Mouse (Mus musculus) hindbrain, embryonic 13.5 days (tissue): ENCODE data around the gene Th. TPM values are rescaled to one million over a fixed set of nuclear protein-coding genes. Genes with fewer than 3 reads are reported as not detected.

Source experiments
- ATAC-seq: fragments of 200-750 bp; cut with Nextera tagmentation; 2 replicates; pipeline ENCODE4 v1.8.0; 2017; ENCODE audit warnings: moderate TSS enrichment; ENCODE audit not compliant: low FRiP score
- H3K27ac ChIP-seq: fragments of 300-500 bp; sonication (generic); 2 replicates; pipeline ENCODE4 v1.5.1; 2015; ENCODE audit warnings: inconsistent platforms, mild to moderate bottlenecking, moderate library complexity
- H3K27me3 ChIP-seq: fragments of 300-500 bp; sonication (generic); 2 replicates; pipeline ENCODE4 v1.6.1; 2015; ENCODE audit warnings: mild to moderate bottlenecking, inconsistent platforms
- H3K36me3 ChIP-seq: fragments of 300-500 bp; sonication (generic); 2 replicates; pipeline ENCODE4 v1.6.1; 2015; ENCODE audit warnings: mild to moderate bottlenecking, inconsistent platforms
- H3K4me1 ChIP-seq: fragments of 300-500 bp; sonication (generic); replicated peaks from 2 replicates; pipeline ENCODE4 v1.6.1; 2015; ENCODE audit warnings: inconsistent platforms
- H3K4me2 ChIP-seq: fragments of 300-500 bp; sonication (generic); 2 replicates; pipeline ENCODE4 v1.6.1; 2015; ENCODE audit warnings: inconsistent platforms, mild to moderate bottlenecking, moderate library complexity
- H3K4me3 ChIP-seq: fragments of 300-500 bp; sonication (generic); 2 replicates; pipeline ENCODE4 v1.5.1; 2015; ENCODE audit warnings: mild to moderate bottlenecking, inconsistent platforms
- H3K9ac ChIP-seq: fragments of 300-500 bp; sonication (generic); 2 replicates; pipeline ENCODE4 v1.6.1; 2015; ENCODE audit warnings: mild to moderate bottlenecking, inconsistent platforms
- H3K9me3 ChIP-seq: fragments of 300-500 bp; sonication (generic); 2 replicates; pipeline ENCODE4 v1.6.1; 2016; ENCODE audit warnings: inconsistent platforms
- WGBS: fragments of 180-500 bp; shearing (Covaris S2); methylation state at CpG from one replicate; pipeline ENCODE4 v1.1.7; 2015; 5-methylcytosine and 5-hydroxymethylcytosine counted together
- polyA plus RNA-seq: library from polyadenylated mRNA; unstranded; fragments of >200 nt; fragmentation: Nextera tagmentation; extraction: Ambion mirVana; gene quantifications from 2 replicates; pipeline ENCODE4 v1.2.1, GENCODE M21; 2015

Th gene
- polyA plus RNA-seq, 1 experiment from 2014 or later = 17.8 TPM

DNA sequence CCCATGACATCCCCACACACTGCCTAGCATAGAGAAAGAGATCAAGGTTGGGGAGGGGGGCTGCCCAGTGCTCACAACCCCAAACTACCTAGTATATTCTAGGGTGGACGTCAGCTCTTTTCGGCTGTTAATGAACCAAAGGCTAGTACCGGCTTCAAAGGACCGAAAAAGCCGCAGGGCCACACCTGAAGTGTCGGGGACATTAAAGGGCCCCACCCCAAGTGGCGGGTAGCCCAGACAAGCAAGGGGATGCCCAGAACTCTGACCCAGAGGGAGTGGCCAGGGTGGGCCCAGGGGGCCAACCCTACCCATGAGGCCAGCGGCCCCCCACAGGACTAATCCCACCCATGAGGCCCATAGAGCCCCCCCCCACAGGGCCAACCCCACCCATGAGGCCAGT is 3.6 kb downstream of the Th start:
- Histone ChIP-seq H3K4me1 (no peaks in the 10 kb centered on the region), H3K9me3 (no peaks in the 10 kb centered on the region), H3K36me3 (no peaks in the 10 kb centered on the region), H3K27ac (no peak overlapping the region), H3K4me3 (no peak overlapping the region), H3K4me2 (no peak overlapping the region), H3K9ac (no peak overlapping the region), H3K27me3 (no peaks in the 10 kb centered on the region)
- WGBS = 87% methylated on average over 8 of the region's 8 CpGs
- no peak for ATAC-seq

DNA sequence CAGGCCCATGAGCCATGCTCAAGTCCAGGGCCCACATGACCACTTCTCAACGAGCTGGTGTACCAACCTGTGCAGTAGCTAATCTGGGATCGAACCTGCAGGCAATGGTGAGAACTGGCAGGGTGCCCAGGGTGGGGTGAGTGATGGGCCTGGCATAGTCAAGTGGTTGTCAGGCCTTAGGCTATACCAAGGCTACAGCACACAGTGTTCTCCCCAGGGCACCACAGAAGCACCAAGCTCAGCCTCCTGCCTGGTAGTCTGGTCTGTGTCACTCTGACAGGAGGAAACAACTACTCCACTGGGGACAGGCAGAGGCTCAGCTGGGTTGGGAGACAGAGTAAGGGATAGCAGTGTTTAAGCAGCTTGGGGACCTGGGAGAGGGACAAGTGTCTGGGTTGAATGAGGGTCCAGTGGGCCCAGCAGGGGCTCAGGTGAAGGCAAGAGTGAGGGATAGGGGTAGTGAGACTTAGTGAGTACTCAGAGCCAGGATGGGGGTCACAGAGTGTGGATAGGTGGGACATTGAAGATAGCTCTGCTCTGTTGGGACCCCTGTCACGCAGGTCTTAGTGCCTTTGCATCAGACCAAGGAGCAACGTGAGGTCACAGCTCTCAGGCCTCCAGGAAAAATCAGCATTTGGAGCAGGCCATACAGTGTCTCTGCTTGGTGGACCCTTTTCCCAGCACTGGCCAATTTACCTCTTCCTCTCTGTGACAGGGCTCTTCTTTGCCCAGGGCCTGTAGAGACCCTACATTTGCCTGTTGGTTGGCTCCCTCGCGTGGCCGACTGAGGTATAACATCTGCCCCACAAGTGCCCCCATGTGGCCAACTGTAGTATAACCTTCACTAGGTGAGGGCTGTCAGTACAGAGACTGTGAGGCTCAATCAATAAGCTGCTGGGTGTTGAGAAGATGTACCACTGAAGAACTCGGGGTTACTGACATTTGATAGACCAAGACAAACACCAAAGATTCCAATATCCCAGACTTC is 12.0 kb downstream of the Th start:
- Histone ChIP-seq H3K36me3 (no peaks in the 10 kb centered on the region), H3K27me3 (no peaks in the 10 kb centered on the region), H3K9ac (no peak overlapping the region; the same call in 1 of the 2 replicates), H3K4me3 (no peak overlapping the region), H3K9me3 (no peaks in the 10 kb centered on the region), H3K4me1 (peaks cover 25% of the 10 kb centered on the region), H3K27ac (no peak overlapping the region), H3K4me2 (no peak overlapping the region)
- WGBS = 34% methylated on average over 8 of the region's 8 CpGs
- ATAC-seq = peak; percentile 80

DNA sequence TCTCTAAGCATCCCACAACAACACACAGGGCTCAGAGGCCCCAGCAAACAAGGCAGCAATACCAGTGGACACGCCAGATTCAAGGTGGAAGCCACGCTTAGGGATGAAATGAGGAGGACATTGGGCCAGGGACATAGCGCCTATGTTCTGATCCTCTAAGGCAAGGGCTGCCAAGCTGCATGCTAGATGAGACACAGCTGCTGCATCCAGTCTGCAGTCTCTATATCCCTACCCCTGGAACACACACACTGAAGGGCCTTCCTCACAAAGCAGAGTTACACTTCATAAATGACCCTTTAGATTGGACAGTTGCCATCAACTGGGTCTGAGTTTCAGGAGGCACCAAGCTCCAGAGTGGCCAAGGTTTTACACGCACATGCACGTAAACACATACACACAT is 13.3 kb downstream of the Th start:
- Histone ChIP-seq H3K36me3 (no peaks in the 10 kb centered on the region), H3K4me1 (peaks cover 25% of the 10 kb centered on the region), H3K4me3 (no peak overlapping the region), H3K9ac (no peak overlapping the region), H3K9me3 (no peaks in the 10 kb centered on the region), H3K4me2 (no peak overlapping the region), H3K27ac (no peak overlapping the region), H3K27me3 (no peaks in the 10 kb centered on the region)
- 94% methylated on average over 5 of the region's 5 CpGs for WGBS
- no peak for ATAC-seq

DNA sequence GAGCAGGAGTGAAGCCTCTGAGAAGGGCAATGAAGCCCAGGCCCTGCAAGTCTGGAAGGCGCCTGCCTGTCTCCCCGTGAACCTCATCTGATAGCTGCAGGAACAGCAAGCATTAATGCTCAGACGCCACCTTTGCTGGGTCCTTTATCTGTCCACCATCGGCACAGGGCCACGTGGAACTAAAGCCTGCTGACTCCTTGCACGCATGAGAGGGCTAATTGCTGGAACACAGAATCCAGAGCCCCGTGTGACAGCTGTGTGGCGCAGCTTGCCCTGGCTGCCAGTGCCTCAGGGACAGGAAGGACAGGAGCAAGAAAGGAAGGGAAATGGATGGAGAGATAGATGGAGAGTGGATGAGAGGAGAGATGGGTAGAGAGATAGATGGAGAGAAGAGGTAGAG is 14.8 kb downstream of the Th start:
- H3K9ac ChIP-seq = peak overlapping the region; percentile 53
- H3K36me3 ChIP-seq = no peaks in the 10 kb centered on the region
- no peak overlapping the region for H3K4me2 ChIP-seq
- H3K9me3 ChIP-seq = no peaks in the 10 kb centered on the region
- peaks cover 25% of the 10 kb centered on the region for H3K4me1 ChIP-seq
- ATAC-seq = 0 out of 2 replicates have a peak, but pooled peaks have one; percentile 40
- peak overlapping the region; percentile 81 for H3K27ac ChIP-seq
- H3K27me3 ChIP-seq = no peaks in the 10 kb centered on the region
- H3K4me3 ChIP-seq = no peak overlapping the region
- 42% methylated on average over 8 of the region's 8 CpGs for WGBS

DNA sequence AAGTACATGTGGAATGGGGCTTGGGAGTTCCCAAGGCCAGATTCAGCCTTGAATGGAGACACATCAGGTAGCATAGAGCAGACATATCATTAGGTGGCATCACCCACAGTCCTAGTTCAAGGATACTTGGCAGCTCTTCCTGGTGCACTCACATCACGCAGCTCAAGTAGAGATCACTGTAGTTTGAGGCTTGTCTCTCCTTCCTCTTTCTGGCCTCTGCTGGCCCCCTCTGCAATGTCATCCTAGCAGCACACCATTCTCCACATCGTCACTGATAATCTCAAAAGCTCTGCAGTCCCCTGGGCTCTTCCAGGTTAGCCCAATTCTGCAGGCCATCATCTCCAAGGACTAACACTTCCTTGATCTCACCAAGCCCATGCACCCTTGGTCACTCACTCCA is 19.2 kb downstream of the Th start:
- 84% methylated on average over 2 of the region's 2 CpGs for WGBS

DNA sequence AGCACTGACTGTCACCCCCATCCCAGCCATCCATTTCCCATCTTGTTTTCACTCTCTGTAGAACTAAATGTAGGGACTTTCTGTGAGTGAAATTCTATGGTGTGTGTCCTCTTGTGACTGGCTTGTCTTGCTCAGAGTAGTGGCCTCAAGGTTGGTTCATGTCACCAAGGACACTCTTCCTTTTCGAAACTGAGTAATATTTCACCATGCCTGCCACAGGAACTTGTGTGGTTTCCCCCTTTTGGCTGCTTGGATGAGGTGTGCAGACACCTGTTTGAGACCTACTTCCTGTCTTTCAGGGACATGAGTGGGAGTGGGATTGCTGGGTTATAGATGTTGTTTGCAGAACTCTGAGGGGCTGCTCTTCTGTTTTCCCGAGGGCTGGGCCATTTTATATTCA is 20.8 kb downstream of the Th start:
- Histone ChIP-seq H3K9ac (no peak overlapping the region), H3K36me3 (no peaks in the 10 kb centered on the region), H3K4me1 (peaks cover 10% of the 10 kb centered on the region), H3K27me3 (no peaks in the 10 kb centered on the region), H3K4me2 (no peak overlapping the region), H3K4me3 (no peak overlapping the region), H3K9me3 (no peaks in the 10 kb centered on the region), H3K27ac (no peak overlapping the region)
- ATAC-seq = no peak
- WGBS = 80% methylated on average over 2 of the region's 2 CpGs

More for the DNA sequence above, 19.2 kb downstream of the Th start:
- Histone ChIP-seq H3K9me3 (no peaks in the 10 kb centered on the region), H3K27me3 (no peaks in the 10 kb centered on the region), H3K4me1 (peaks cover 11% of the 10 kb centered on the region), H3K4me3 (no peak overlapping the region), H3K36me3 (no peaks in the 10 kb centered on the region), H3K9ac (no peak overlapping the region), H3K27ac (no peak overlapping the region), H3K4me2 (no peak overlapping the region)
- no peak for ATAC-seq

DNA sequence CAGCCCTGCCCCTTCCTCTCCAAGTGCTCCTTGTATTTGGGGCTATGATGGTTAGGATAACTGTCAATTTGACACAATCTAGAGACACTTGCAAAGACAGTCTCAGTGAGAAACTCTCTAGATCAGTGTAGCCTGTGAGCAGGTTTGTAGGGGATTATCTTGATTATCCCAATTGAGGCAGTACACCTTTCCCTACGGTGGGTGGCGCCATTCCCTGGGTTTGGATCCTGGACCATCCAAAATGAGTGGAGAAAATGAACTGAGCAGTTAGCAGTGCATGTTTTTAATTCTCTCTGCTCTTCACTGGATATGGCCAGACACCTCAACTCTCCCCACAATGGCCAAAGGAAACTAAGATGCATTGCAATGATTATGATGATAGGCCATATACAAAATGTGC is 21.3 kb downstream of the Th start:
- Histone ChIP-seq H3K4me3 (no peak overlapping the region), H3K36me3 (no peaks in the 10 kb centered on the region), H3K9me3 (no peaks in the 10 kb centered on the region), H3K4me1 (peaks cover 14% of the 10 kb centered on the region), H3K4me2 (no peak overlapping the region), H3K27me3 (no peaks in the 10 kb centered on the region), H3K27ac (no peak overlapping the region), H3K9ac (no peak overlapping the region)
- no peak for ATAC-seq
- 39% methylated on average over 2 of the region's 2 CpGs for WGBS

DNA sequence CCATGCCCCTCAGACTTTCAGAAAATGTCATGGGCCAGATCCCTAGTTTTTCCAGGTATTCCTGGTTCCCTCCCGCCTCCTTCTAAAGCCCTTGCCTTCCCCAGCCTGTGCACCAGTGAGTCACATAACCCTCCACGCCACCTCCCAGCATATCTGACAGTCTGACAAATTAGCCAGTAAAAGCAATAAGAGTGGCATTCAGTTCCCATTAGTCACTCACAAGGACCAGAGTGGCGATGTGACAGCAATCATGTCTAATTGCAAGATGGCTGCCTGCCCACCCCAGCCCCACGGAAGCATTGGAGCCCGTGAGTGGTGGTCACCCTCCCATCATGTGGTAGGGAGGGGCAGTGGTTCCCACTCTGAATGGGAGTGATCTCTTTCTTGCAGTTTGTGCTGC is 25.3 kb downstream of the Th start:
- 0 out of 2 replicates have a peak, but pooled peaks cover 8% of the 10 kb centered on the region for H3K27me3 ChIP-seq
- no peaks in the 10 kb centered on the region for H3K36me3 ChIP-seq
- H3K4me3 ChIP-seq = no peak overlapping the region
- H3K9me3 ChIP-seq = no peaks in the 10 kb centered on the region
- peak overlapping the region; percentile 83 for H3K27ac ChIP-seq
- H3K9ac ChIP-seq = no peak overlapping the region
- 47% methylated on average over 5 of the region's 5 CpGs for WGBS
- 0 out of 2 replicates have a peak, but pooled peaks have one; percentile 6 for ATAC-seq
- peaks cover 55% of the 10 kb centered on the region for H3K4me1 ChIP-seq
- H3K4me2 ChIP-seq = no peak overlapping the region

DNA sequence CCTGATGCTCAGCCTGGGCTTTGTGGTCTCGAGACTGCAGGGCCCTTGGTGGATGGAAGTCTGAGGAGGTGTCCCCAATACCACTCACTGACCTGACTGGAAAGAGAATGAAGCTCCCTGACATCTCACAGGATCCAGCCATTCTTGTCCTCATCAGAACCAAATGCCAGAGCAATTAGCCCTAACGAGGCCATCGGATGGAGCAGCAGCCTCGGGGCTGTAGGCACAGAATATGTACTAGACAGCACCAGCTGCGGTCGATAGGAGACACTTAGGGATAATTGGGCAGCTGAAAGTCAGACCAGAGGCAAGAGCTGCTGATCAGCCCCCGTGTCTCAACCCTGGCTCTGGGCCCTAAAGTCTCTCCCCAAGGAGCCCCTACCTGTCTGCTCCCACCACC is 26.6 kb downstream of the Th start:
- Histone ChIP-seq H3K27me3 (0 out of 2 replicates have a peak, but pooled peaks cover 8% of the 10 kb centered on the region), H3K4me3 (no peak overlapping the region), H3K4me1 (peaks cover 67% of the 10 kb centered on the region), H3K4me2 (no peak overlapping the region), H3K9ac (no peak overlapping the region), H3K27ac (peak overlapping the region; percentile 83), H3K9me3 (no peaks in the 10 kb centered on the region), H3K36me3 (no peaks in the 10 kb centered on the region)
- ATAC-seq = no peak
- 37% methylated on average over 7 of the region's 7 CpGs for WGBS

DNA sequence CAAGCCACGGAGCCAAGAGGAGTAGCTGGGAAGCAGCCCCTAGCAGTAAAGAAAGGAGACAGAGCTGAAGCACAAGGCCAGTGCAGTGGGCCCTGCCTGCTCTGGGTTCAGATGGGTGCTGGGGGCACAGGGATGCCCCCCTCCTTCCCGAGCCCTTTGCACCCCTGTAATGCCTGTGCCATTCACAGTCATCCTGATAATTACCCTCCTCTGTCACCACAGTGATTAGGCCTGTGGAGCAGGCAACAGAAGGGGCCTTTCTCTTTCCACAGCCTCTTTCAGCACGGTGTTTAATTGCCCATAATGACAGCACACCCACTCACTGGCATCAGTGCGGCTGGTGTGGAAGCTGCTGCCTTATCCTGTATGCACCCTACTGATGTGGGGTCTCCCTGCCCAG is 28.0 kb downstream of the Th start:
- Histone ChIP-seq H3K4me1 (peaks cover 74% of the 10 kb centered on the region), H3K36me3 (no peaks in the 10 kb centered on the region), H3K27me3 (0 out of 2 replicates have a peak, but pooled peaks cover 10% of the 10 kb centered on the region), H3K4me3 (no peak overlapping the region), H3K27ac (peak overlapping the region; percentile 83), H3K9me3 (no peaks in the 10 kb centered on the region), H3K4me2 (no peak overlapping the region), H3K9ac (peak overlapping the region; percentile 31; the same call in 1 of the 2 replicates)
- WGBS = 17% methylated on average over 4 of the region's 4 CpGs
- ATAC-seq = peak; percentile 73

DNA sequence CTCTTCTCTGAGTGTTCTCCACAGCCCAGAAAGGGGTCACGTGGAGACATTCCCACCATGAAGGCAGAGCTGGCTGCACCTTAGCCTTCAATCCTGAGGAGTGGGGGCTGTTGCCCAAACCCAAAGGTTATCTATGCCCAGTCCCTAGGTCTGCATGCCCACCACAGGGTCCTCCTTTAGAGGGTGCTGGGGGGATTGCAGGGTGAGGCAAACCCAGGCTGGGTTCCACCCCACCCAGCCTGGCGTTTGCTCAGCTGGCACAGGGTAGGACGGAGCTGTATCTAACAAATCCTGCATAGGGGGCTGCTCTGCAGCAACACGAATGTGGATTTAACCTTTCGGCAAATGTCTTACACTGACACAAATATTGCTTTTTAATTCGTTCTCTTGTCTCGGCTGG is 29.2 kb downstream of the Th start:
- Histone ChIP-seq H3K9me3 (no peaks in the 10 kb centered on the region), H3K4me1 (peaks cover 74% of the 10 kb centered on the region)

DNA sequence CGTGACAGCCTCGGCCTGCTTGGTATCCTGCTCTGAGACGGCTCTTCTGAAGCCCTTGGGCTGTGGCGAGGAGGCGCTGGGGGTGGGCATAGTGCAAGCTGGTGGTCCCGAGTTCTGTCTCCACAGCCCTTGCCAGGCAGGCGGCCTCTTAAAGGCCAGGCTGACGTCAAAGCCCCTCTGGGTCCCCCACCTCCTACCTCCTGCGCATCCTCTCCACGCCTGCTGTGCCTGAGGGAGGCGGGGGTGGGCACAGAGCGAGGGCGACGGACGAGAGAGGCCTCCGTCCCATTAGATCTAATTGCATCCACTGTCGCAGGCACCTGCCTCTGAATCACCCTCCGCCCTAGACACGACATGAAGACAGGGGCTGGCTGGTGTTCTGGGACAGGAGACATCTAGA is 31.1 kb downstream of the Th start:
- no peak overlapping the region for H3K4me3 ChIP-seq
- peak overlapping the region; percentile 10; the same call in 1 of the 2 replicates for H3K4me2 ChIP-seq
- no peak for ATAC-seq
- 42% methylated on average over 19 of the region's 19 CpGs for WGBS
- no peaks in the 10 kb centered on the region for H3K9me3 ChIP-seq
- peaks cover 21% of the 10 kb centered on the region; the same call in 1 of the 2 replicates for H3K27me3 ChIP-seq
- no peak overlapping the region for H3K27ac ChIP-seq
- no peaks in the 10 kb centered on the region for H3K36me3 ChIP-seq
- H3K4me1 ChIP-seq = peaks cover 62% of the 10 kb centered on the region
- no peak overlapping the region for H3K9ac ChIP-seq

More for the DNA sequence above, 29.2 kb downstream of the Th start:
- WGBS = 70% methylated on average over 7 of the region's 7 CpGs
- Histone ChIP-seq H3K4me3 (no peak overlapping the region), H3K36me3 (no peaks in the 10 kb centered on the region), H3K4me2 (no peak overlapping the region), H3K9ac (peak overlapping the region; percentile 25; the same call in 1 of the 2 replicates), H3K27ac (no peak overlapping the region), H3K27me3 (0 out of 2 replicates have a peak, but pooled peaks cover 10% of the 10 kb centered on the region)
- ATAC-seq = no peak
